Mouse (Mus musculus) lung, postnatal 0 days (tissue): ENCODE measurements around the gene Oas1f.

ENCODE experiments used
- CTCF ChIP-seq: IDR thresholded peaks from 2 replicates; pipeline ENCODE4 v1.5.1; 2016; ENCODE audit warnings: antibody characterized with exemption, mild to moderate bottlenecking
- EP300 ChIP-seq: IDR thresholded peaks from 2 replicates; pipeline ENCODE4 v1.6.1; 2016; ENCODE audit warnings: antibody characterized with exemption, mild to moderate bottlenecking, control low read depth

DNA sequence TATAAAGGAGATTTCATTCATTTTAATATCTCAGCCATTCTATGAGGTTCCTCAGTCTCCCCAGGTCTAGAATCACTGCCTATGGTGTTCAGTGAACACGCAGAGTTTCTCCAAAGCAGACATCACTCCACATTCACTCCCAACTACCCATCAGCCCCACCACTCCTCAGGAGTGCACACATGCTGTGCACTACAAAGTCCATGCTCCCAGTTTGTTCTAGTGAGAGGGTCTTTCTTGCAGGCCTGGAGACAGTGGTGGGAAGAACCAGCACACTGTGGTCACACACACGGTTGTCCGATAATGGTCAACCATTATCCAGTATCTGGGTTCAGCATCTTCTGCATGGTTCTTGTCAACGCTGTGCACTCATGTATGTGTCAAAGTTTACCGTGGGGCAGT, 54.9 kb downstream of the Oas1f start:
- no peak for TF ChIP-seq CTCF
- no peak for TF ChIP-seq EP300
